Mouse (Mus musculus): ENCODE data around the gene Olfr605. TPM values are rescaled to one million over a fixed set of nuclear protein-coding genes. Genes with fewer than 3 reads are reported as not detected.
"Not testable (repeated sequence)": the region's sequence is repeated elsewhere in the genome, so short reads cannot be mapped to it uniquely, and the experiment has no call there.

Gene Olfr605
- not detected in 2 replicates for polyA plus RNA-seq (2015; fragmentation: Nextera tagmentation; extraction: Ambion mirVana)

GRCm38 (mm10) chr7:103445339-103445738 is at the start of gene Olfr605:
Gene Olfr605, minus strand, starts transcription at chr7:103445439.
- H3K4me1 ChIP-seq, result no peaks in the 10 kb centered on the region
- no peak within 1 kb of the TSS for H3K9ac ChIP-seq
- no peaks in the 10 kb centered on the region for H3K27me3 ChIP-seq (replicated peaks)
- H3K27ac ChIP-seq (replicated peaks), result no peak within 1 kb of the TSS
- H3K36me3 ChIP-seq, result no peaks in the 10 kb centered on the region
- H3K9me3 ChIP-seq, result no peaks in the 10 kb centered on the region
- H3K4me3 ChIP-seq, result no peak within 1 kb of the TSS
- H3K4me2 ChIP-seq, result no peak within 1 kb of the TSS
- ATAC-seq (ENCODE audit: extremely low read depth, insufficient number of reproducible peaks, low FRiP score, low TSS enrichment), result no peak
- WGBS, result 75% methylated on average over 1 of the region's 1 CpGs

GRCm38 (mm10) chr7:103477106-103477505 is 31.9 kb upstream of the Olfr605 start:
- 80% methylated on average over 9 of the region's 9 CpGs for WGBS
- H3K4me1 ChIP-seq; ATAC-seq (ENCODE audit: extremely low read depth, insufficient number of reproducible peaks, low FRiP score, low TSS enrichment): not testable (repeated sequence)

GRCm38 (mm10) chr7:103469577-103469976 is 24.3 kb upstream of the Olfr605 start, which contains the start of gene Olfr608:
Gene Olfr608, plus strand, starts transcription at chr7:103469877.
- Histone ChIP-seq H3K27me3 (replicated peaks) (no peaks in the 10 kb centered on the region), H3K36me3 (no peaks in the 10 kb centered on the region), H3K9me3 (0 out of 2 replicates have a peak, but pooled peaks cover 3% of the 10 kb centered on the region), H3K4me3 (no peak within 1 kb of the TSS), H3K9ac (no peak within 1 kb of the TSS), H3K4me2 (no peak within 1 kb of the TSS), H3K4me1 (no peaks in the 10 kb centered on the region), H3K27ac (replicated peaks) (no peak within 1 kb of the TSS)
- no peak for ATAC-seq (ENCODE audit: extremely low read depth, insufficient number of reproducible peaks, low FRiP score, low TSS enrichment)

More at GRCm38 (mm10) chr7:103477106-103477505, 31.9 kb upstream of the Olfr605 start:
- not testable (repeated sequence) for H3K27ac ChIP-seq (replicated peaks); H3K36me3 ChIP-seq; H3K27me3 ChIP-seq (replicated peaks); H3K4me2 ChIP-seq; H3K9me3 ChIP-seq; H3K4me3 ChIP-seq; H3K9ac ChIP-seq

- peak overlapping the region; percentile 30; the same call in 1 of the 2 replicates for H3K27ac ChIP-seq (replicated peaks)
Measured at GRCm38 (mm10) chr7:103460590-103460989, 15.4 kb upstream of the Olfr605 start.

GRCm38 (mm10) chr7:103448746-103449145 is 3.5 kb upstream of the Olfr605 start, which contains the start of gene Olfr606:
Gene Olfr606, plus strand, starts transcription at chr7:103449046.
- H3K4me1 ChIP-seq, result no peaks in the 10 kb centered on the region
- H3K4me2 ChIP-seq, result no peak within 1 kb of the TSS
- H3K9me3 ChIP-seq, result no peaks in the 10 kb centered on the region
- no peak within 1 kb of the TSS for H3K9ac ChIP-seq
- no peak within 1 kb of the TSS for H3K27ac ChIP-seq (replicated peaks)
- ATAC-seq (ENCODE audit: extremely low read depth, insufficient number of reproducible peaks, low FRiP score, low TSS enrichment), result no peak
- H3K36me3 ChIP-seq, result no peaks in the 10 kb centered on the region
- no peaks in the 10 kb centered on the region for H3K27me3 ChIP-seq (replicated peaks)
- no peak within 1 kb of the TSS for H3K4me3 ChIP-seq
- 80% methylated on average over 2 of the region's 2 CpGs for WGBS

More at GRCm38 (mm10) chr7:103460590-103460989, 15.4 kb upstream of the Olfr605 start:
- H3K4me1 ChIP-seq, result peaks cover 4% of the 10 kb centered on the region; the same call in 1 of the 2 replicates
- no peaks in the 10 kb centered on the region for H3K27me3 ChIP-seq (replicated peaks)
- no peak overlapping the region for H3K9ac ChIP-seq
- no peak; the same call in 1 of the 2 replicates for ATAC-seq (ENCODE audit: extremely low read depth, insufficient number of reproducible peaks, low FRiP score, low TSS enrichment)
- 44% methylated on average over 5 of the region's 5 CpGs for WGBS
- peak overlapping the region; percentile 22; the same call in 1 of the 2 replicates for H3K4me2 ChIP-seq
- no peaks in the 10 kb centered on the region for H3K36me3 ChIP-seq
- H3K4me3 ChIP-seq, result no peak overlapping the region
- H3K9me3 ChIP-seq, result no peaks in the 10 kb centered on the region

- H3K4me2 ChIP-seq; H3K36me3 ChIP-seq; H3K4me1 ChIP-seq; H3K27me3 ChIP-seq (replicated peaks); ATAC-seq (ENCODE audit: extremely low read depth, insufficient number of reproducible peaks, low FRiP score, low TSS enrichment); H3K9ac ChIP-seq; H3K9me3 ChIP-seq; H3K4me3 ChIP-seq; H3K27ac ChIP-seq (replicated peaks): not testable (repeated sequence)
- WGBS, result 43% methylated on average over 1 of the region's 1 CpGs
Measured at GRCm38 (mm10) chr7:103414772-103415171, 30.5 kb downstream of the Olfr605 start, which contains the start of gene Usp17lc. Gene Usp17lc, plus strand, starts transcription at chr7:103415072.

GRCm38 (mm10) chr7:103406521-103407055 is 38.7 kb downstream of the Olfr605 start:
- not testable (repeated sequence) for H3K27ac ChIP-seq (replicated peaks); H3K9ac ChIP-seq; H3K4me2 ChIP-seq; H3K4me1 ChIP-seq; H3K27me3 ChIP-seq (replicated peaks); H3K36me3 ChIP-seq; H3K4me3 ChIP-seq; H3K9me3 ChIP-seq; ATAC-seq (ENCODE audit: extremely low read depth, insufficient number of reproducible peaks, low FRiP score, low TSS enrichment)
- WGBS, result 64% methylated on average over 3 of the region's 3 CpGs

GRCm38 (mm10) chr7:103398981-103399380 is 46.3 kb downstream of the Olfr605 start:
- no peak overlapping the region for H3K4me2 ChIP-seq
- no peak for ATAC-seq (ENCODE audit: extremely low read depth, insufficient number of reproducible peaks, low FRiP score, low TSS enrichment)
- no peaks in the 10 kb centered on the region for H3K36me3 ChIP-seq
- H3K4me1 ChIP-seq, result no peaks in the 10 kb centered on the region
- no peaks in the 10 kb centered on the region for H3K9me3 ChIP-seq
- H3K27ac ChIP-seq (replicated peaks), result no peak overlapping the region
- H3K9ac ChIP-seq, result no peak overlapping the region
- H3K27me3 ChIP-seq (replicated peaks), result no peaks in the 10 kb centered on the region
- WGBS, result 0% methylated on average over 1 of the region's 1 CpGs
- no peak overlapping the region for H3K4me3 ChIP-seq

GRCm38 (mm10) chr7:103397758-103398157 is 47.5 kb downstream of the Olfr605 start:
- ATAC-seq (ENCODE audit: extremely low read depth, insufficient number of reproducible peaks, low FRiP score, low TSS enrichment), result no peak
- no peaks in the 10 kb centered on the region for H3K27me3 ChIP-seq (replicated peaks)
- no peaks in the 10 kb centered on the region for H3K4me1 ChIP-seq
- no peaks in the 10 kb centered on the region for H3K36me3 ChIP-seq
- H3K4me2 ChIP-seq, result no peak overlapping the region
- no peak overlapping the region for H3K4me3 ChIP-seq
- no peaks in the 10 kb centered on the region for H3K9me3 ChIP-seq
- no peak overlapping the region for H3K27ac ChIP-seq (replicated peaks)
- H3K9ac ChIP-seq, result no peak overlapping the region

Small RNAs within 50 kb of the gene (microRNA-seq; reads per million reads assigned to microRNA genes)
- not detected for gene Gm25774

Other genes starting within 250 kb of the Olfr605 start
- gene Olfr593, start 233.6 kb downstream of the Olfr605 start, polyA plus RNA-seq (2015; fragmentation: Nextera tagmentation; extraction: Ambion mirVana), result not detected in 2 replicates
- not detected in 2 replicates for gene Olfr594, start 228.4 kb downstream of the Olfr605 start, polyA plus RNA-seq (2015; fragmentation: Nextera tagmentation; extraction: Ambion mirVana)
- gene Usp17ld, start 192.9 kb downstream of the Olfr605 start, polyA plus RNA-seq (2015; fragmentation: Nextera tagmentation; extraction: Ambion mirVana), result not detected in 2 replicates
- gene Olfr596, start 139.8 kb downstream of the Olfr605 start, polyA plus RNA-seq (2015; fragmentation: Nextera tagmentation; extraction: Ambion mirVana), result not detected in 2 replicates
- not detected in 2 replicates for gene Olfr597, start 129.1 kb downstream of the Olfr605 start, polyA plus RNA-seq (2015; fragmentation: Nextera tagmentation; extraction: Ambion mirVana)
- not detected in 2 replicates for gene Olfr598, start 121.9 kb downstream of the Olfr605 start, polyA plus RNA-seq (2015; fragmentation: Nextera tagmentation; extraction: Ambion mirVana)
- gene Olfr599, start 109.5 kb downstream of the Olfr605 start, polyA plus RNA-seq (2015; fragmentation: Nextera tagmentation; extraction: Ambion mirVana), result not detected in 2 replicates
- not detected in 2 replicates for gene Olfr600, start 95.8 kb downstream of the Olfr605 start, polyA plus RNA-seq (2015; fragmentation: Nextera tagmentation; extraction: Ambion mirVana)
- not detected in 2 replicates for gene Olfr601, start 82.8 kb downstream of the Olfr605 start, polyA plus RNA-seq (2015; fragmentation: Nextera tagmentation; extraction: Ambion mirVana)
- not detected in 2 replicates for gene Olfr603, start 59.3 kb downstream of the Olfr605 start, polyA plus RNA-seq (2015; fragmentation: Nextera tagmentation; extraction: Ambion mirVana)
- not detected in 2 replicates for gene Usp17lc, start 30.4 kb downstream of the Olfr605 start, polyA plus RNA-seq (2015; fragmentation: Nextera tagmentation; extraction: Ambion mirVana)
- gene Olfr606, start 3.6 kb upstream of the Olfr605 start, polyA plus RNA-seq (2015; fragmentation: Nextera tagmentation; extraction: Ambion mirVana), result not detected in 2 replicates
- gene Olfr607, start 18.7 kb upstream of the Olfr605 start, polyA plus RNA-seq (2015; fragmentation: Nextera tagmentation; extraction: Ambion mirVana), result 0.17 and 0.21 TPM in 2 replicates
- gene Olfr608, start 24.4 kb upstream of the Olfr605 start, polyA plus RNA-seq (2015; fragmentation: Nextera tagmentation; extraction: Ambion mirVana), result 0.16 and 0.19 TPM in 2 replicates
- not detected in 2 replicates for gene Olfr609, start 52.6 kb upstream of the Olfr605 start, polyA plus RNA-seq (2015; fragmentation: Nextera tagmentation; extraction: Ambion mirVana)
- gene Olfr610, start 66.7 kb upstream of the Olfr605 start, polyA plus RNA-seq (2015; fragmentation: Nextera tagmentation; extraction: Ambion mirVana), result not detected in 2 replicates
- gene Olfr611, start 75.4 kb upstream of the Olfr605 start, polyA plus RNA-seq (2015; fragmentation: Nextera tagmentation; extraction: Ambion mirVana), result not detected in 2 replicates
- gene Olfr612, start 97.3 kb upstream of the Olfr605 start, polyA plus RNA-seq (2015; fragmentation: Nextera tagmentation; extraction: Ambion mirVana), result not detected in 2 replicates
- gene Olfr613, start 102.6 kb upstream of the Olfr605 start, polyA plus RNA-seq (2015; fragmentation: Nextera tagmentation; extraction: Ambion mirVana), result not detected in 2 replicates
- gene Olfr615, start 110.6 kb upstream of the Olfr605 start, polyA plus RNA-seq (2015; fragmentation: Nextera tagmentation; extraction: Ambion mirVana), result not detected in 2 replicates
- not detected in 2 replicates for gene Olfr616, start 123.7 kb upstream of the Olfr605 start, polyA plus RNA-seq (2015; fragmentation: Nextera tagmentation; extraction: Ambion mirVana)
- gene Olfr617, start 127.6 kb upstream of the Olfr605 start, polyA plus RNA-seq (2015; fragmentation: Nextera tagmentation; extraction: Ambion mirVana), result not detected in 2 replicates
- not detected in 2 replicates for gene Olfr618, start 144.7 kb upstream of the Olfr605 start, polyA plus RNA-seq (2015; fragmentation: Nextera tagmentation; extraction: Ambion mirVana)
- gene Olfr619, start 155.1 kb upstream of the Olfr605 start, polyA plus RNA-seq (2015; fragmentation: Nextera tagmentation; extraction: Ambion mirVana), result not detected in 2 replicates
- gene Olfr620, start 167.1 kb upstream of the Olfr605 start, polyA plus RNA-seq (2015; fragmentation: Nextera tagmentation; extraction: Ambion mirVana), result not detected in 2 replicates
- not detected in 2 replicates for gene Olfr622, start 197.3 kb upstream of the Olfr605 start, polyA plus RNA-seq (2015; fragmentation: Nextera tagmentation; extraction: Ambion mirVana)
- not detected in 2 replicates for gene Olfr623, start 218.3 kb upstream of the Olfr605 start, polyA plus RNA-seq (2015; fragmentation: Nextera tagmentation; extraction: Ambion mirVana)
- 0.03 TPM in 1 of 2 replicates, not detected in the other for gene Olfr624, start 225.8 kb upstream of the Olfr605 start, polyA plus RNA-seq (2015; fragmentation: Nextera tagmentation; extraction: Ambion mirVana)
- not detected in 2 replicates for gene Olfr625-ps1, start 237.3 kb upstream of the Olfr605 start, polyA plus RNA-seq (2015; fragmentation: Nextera tagmentation; extraction: Ambion mirVana)

All from heart, embryonic 13.5 days (tissue).